Mouse (Mus musculus) left cerebral cortex, postnatal 25 days (tissue): Measurements from ENCODE around the gene Tmem189. TPM values are rescaled to one million over a fixed set of nuclear protein-coding genes. Genes with fewer than 3 reads are reported as not detected.

Experiments
- DNase-seq, 2 experiments: peaks; one replicate each; pipeline ENCODE4 v3.0.0; 2022; ENCODE audit warnings: low spot score in 2 of 2, mixed read lengths in 1 of 2
- intact Hi-C: fragments of 180-260 bp; cut with DNase I; formaldehyde crosslinking; loops from one replicate; pipeline ENCODE4 v1.15.1; 2025
- total RNA-seq, 2 experiments: library from RNA; stranded (reverse); gene quantifications; 2 replicates each; pipeline ENCODE4 v1.2.3; 2021

Tmem189 gene
- total RNA-seq, 2 experiments from 2014 or later: 49.7 to 54.0 TPM

- intact Hi-C loops: no loop called here
- no peak for DNase-seq
These were observed 14.8 kb upstream of the Tmem189 start for GRCm38 (mm10) chr2:167704409-167704808.

DNA sequence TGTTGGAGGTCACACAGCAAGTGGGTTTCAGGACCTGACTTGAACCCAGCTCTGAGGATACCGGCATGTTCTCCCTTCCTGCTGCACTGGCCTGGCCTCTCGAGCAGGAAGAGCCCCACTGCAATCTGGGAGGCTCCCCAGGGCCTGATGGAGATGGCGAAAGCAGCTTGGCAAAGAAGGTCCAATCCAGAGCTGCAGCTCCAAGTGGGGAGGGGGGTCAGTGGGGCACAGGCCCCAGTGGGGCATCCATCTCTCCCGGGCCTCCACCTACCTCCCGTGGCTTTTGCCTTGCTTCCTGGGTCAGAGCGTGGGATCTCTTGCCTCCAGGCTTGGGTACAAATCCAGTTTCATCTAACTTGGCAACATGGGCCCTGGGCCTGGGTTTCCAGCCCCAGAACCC is 12.5 kb upstream of the Tmem189 start:
- intact Hi-C loops: no loop called here
- no peak for DNase-seq

DNA sequence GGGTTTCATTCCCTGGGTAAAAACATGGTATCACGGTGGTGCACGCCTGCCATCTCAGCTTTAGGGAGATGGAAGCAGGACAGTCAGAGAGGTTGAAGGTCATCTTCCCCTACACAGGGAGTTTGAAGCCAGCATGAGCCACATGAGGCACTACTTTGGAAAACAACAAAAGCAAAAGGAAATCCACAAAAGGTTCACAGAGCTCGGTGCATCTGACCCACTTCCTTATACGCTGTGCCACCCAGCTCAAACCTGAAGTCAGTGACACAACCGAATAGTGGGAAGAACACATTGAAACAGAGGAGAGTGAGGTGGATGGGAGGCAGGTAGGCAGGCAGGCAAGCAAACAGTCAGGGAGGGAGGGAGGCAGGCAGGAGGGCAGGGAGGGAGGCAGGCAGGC is 11.8 kb upstream of the Tmem189 start:
- intact Hi-C loops: no loop called here
- DNase-seq: no peak

DNA sequence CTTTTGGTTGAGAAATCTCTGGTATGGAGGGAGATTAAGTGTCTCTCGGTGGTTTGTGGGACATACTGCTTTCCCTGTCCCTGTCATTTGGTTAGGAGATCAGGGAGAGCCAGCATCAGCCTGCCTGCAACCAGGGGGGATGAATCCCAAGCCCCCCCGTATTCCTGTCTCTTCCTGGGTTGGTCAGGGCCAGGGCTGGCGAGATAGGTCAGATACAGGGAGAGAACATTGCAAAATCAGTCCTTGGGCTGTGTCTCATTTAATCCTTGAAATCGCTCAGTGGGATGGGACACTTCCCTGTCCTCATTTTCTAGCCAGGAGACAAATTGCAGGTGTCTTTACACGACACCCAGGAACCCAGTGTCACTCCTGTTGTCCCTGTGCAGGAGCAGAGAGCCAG is 10.4 kb upstream of the Tmem189 start:
- DNase-seq: no peak
- intact Hi-C loops: no loop called here

DNA sequence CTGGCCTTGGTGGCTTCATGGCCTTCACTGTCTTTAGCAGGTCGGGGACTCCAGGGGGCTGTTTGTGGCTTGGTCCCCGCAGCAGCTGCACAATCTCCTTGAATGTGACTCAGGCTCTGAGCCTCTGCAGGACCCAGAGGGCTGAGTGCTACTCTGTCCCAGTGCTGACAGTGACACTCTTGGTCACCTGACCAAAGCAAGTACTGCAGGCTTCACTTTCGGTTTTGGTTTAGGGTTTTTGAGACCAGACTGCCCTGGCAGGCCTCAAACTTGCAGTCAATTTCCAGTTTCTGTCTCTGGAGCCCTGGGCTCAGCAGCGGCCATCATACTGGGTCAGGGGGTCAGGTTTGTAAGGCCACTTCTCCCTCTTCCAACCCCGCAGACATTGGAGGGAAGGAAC is 8.3 kb upstream of the Tmem189 start:
- DNase-seq: peak in 1 of 2 experiments; percentile 10
- intact Hi-C loops: no loop called here

DNA sequence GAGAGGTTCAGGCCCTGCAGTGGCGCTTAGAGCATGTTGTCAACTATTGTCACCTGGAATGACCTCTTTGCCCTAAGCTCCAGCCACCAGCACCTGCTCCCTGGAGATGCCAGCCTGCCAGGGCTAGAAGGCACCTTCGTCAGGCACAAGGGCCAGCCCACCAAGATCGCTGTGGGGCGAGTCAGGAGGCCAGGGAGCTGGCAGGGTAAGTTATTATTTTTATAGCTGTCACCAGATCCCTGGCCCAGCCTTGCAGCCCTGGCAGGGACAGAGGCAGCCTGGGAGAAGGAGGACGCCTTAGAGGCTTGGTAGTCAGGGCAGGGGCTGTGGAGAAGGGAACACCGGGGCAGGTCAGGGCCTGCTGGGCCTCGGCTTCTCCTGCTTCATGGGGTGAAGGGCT is 6.5 kb upstream of the Tmem189 start:
- intact Hi-C loops: no loop called here
- no peak for DNase-seq

DNA sequence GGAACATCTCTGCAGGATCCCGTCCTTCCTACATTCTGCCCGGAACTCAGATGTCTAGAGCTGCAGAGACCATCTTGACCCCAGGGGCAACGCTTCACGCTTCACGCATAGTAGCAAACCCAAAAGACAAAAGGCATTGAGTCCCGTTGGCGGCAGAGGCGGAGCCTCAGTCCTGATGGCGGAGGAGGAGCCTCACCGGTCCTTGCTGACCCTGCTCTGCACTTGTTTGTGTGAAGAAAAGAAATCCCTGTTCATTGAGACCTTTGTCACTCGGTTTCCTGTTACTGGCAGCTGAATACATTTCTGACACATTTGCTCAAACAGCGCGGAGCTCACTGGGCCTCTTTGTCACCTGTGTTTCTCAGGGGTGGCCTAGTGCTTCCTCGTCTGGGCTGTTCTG is 5.9 kb upstream of the Tmem189 start:
- intact Hi-C loops: no loop called here
- DNase-seq: no peak

DNA sequence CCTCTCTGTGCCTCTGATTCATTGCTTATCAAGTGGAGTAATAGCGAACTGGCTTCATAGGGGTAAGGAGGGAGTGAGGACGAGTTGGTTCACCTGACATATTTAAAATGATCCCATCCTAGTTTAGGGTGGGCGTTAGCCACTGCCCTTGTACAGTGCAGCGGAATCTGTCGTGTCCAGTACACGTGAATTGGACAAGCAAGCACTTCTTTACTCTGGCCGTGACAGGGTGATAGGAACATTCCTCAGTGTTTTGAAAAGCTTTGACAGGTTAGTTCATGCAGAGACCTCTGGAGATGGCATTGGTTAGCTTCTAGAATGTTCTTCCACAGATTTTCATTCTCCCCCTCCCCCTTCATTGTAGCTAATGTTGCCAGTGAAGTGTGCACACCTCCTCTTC is 5.3 kb upstream of the Tmem189 start:
- intact Hi-C loops: no loop called here
- no peak for DNase-seq

DNA sequence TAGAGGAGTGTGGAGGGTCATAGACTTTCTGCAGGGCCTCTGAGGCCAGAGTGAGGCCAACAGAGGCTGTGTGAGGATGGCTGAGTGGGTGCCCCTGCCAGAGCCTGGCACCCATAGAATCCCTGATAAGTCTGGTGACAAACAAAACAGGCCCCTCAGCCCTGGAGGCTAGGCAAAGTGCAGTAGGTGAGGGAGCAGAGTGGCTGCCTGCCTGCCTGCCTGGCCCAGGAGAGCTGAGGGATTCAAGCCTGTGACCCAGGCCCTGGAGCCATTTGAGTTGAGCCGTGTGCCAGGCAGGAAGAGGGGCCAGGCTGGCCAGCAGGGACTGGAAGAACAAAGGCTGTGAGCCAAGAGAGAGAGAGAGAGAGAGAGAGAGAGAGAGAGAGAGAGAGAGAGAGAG is 4.6 kb upstream of the Tmem189 start:
- intact Hi-C loops: no loop called here

GRCm38 (mm10) chr2:167693540-167693939 is 3.9 kb upstream of the Tmem189 start:
- intact Hi-C loops: no loop called here
- DNase-seq: no peak

More for the DNA sequence above, 4.6 kb upstream of the Tmem189 start:
- no peak for DNase-seq

- intact Hi-C loops: no loop called here
- no peak for DNase-seq
These were observed 3.2 kb upstream of the Tmem189 start for GRCm38 (mm10) chr2:167692831-167693230.

DNA sequence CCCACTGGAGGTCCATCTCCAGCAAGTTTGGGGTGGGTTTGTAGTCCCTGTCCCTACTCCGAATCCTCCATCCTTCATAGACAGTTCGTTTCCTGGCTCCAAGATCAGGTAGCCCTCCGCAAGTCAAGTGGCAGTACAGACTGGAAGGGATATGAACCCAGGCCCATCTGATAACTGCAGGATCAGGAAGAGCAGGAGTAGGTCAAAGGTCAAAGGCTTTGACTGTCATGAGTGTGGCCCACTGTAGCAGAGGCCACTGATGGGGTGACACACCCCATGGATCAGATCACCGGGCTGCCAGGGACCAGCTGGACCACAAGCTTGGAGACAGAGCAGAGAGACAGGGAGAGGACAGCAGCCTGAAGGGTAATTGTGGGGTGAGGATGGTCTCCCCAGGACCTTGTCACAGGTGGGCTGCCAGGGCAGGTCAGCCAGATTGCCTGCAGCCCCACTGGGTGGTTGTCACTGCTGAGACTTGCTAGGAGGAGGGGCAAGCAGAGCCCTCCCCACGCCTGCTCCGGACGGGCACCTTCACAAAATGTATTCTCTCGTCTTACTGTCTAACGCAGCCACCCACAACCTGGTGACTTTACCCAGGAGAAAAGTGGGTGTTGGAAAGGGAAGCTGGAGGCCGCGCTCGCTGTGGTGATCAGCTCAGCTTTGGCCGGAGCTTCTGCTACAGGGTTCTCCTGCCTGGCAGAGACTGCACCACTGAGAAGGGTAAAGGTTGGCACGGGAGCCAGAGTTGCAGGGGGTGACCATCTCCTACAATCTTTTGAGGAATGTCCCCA is 2.4 kb upstream of the Tmem189 start:
- peak in 1 of 2 experiments; percentile 75 for DNase-seq
- intact Hi-C loops: loop anchor here (2.0 kb wide), 1 partner anchor 91 kb away; no protein-coding TSS in a partner anchor

DNA sequence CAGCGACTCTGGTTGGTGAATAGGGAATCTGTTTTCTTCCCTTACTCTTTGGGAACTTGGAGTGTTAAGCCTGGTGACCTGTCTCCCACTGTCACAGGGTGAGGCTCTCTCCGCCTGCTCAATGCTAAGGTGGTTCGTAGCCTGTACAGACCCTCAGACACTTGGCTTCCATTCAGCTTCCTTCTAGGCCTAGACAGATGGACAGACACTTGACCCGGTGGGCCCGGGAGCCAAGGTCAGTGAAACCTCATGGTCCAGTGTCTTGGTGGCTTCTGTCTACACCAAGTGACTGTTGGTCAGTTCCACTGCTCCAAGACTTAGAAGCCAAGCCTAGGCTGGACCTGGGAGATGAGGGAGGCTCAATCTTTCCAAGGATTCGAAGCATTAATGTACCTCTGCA is 1.8 kb upstream of the Tmem189 start:
- no peak for DNase-seq
- intact Hi-C loops: loop anchor here (2.0 kb wide), 1 partner anchor 91 kb away; no protein-coding TSS in a partner anchor

DNA sequence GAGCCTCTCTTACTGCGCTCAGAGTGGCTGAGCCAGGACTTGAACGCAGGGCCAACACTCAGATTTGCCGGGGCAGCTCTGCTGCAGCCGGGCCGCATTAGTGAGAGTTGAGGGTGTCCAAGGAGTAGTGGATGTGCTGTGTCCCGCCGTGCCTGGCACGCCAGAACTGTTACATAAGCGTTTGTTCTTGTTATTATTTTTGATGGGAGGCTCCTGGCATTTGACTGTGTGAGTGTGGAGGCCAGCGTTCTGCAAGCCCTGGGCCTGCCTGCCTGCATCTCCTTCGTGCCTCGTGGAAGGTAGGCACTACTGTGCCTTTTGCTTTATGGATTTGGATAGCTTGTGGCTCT is 1.3 kb upstream of the Tmem189 start:
- peak in 1 of 2 experiments; percentile 18 for DNase-seq
- intact Hi-C loops: loop anchor here (2.0 kb wide), 1 partner anchor 92 kb away; no protein-coding TSS in a partner anchor

- peak; percentile 52 to 58 for DNase-seq
- intact Hi-C loops: loop anchor here (2.0 kb wide), 1 partner anchor 92 kb away; no protein-coding TSS in a partner anchor
These were observed 768 bp upstream of the Tmem189 start for GRCm38 (mm10) chr2:167690219-167690961.

GRCm38 (mm10) chr2:167688498-167689451 is 847 bp downstream of the Tmem189 start, which contains the start of gene Cebpb:
Gene Cebpb (plus strand): TSS chr2:167688915.
- peak; percentile 79 to 87 for DNase-seq
- intact Hi-C loops: loop anchor here (5.0 kb wide), 2 partner anchors 329 to 409 kb away; no protein-coding TSS in a partner anchor

DNA sequence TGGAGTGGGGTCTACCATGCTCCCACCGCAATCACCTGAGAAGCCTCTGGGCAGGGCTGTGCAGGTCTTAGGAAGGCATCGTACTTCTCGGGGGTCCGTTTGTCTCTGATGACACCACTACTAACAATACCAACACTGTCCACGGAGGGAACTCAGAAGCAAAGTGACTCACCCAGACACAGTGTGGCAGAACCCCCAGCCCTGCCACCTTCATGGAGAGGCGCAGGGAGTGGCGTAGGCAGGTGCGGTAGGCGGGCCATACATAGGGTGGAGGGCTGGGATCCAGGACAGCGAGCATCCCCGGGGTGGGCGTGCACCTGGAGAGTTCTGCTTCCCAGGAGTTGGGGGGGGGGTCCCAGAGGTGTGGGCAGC is 1.5 kb downstream of the Tmem189 start:
- intact Hi-C loops: loop anchor here (5.0 kb wide), 2 partner anchors 329 to 409 kb away; no protein-coding TSS in a partner anchor
- DNase-seq: peak in 1 of 2 experiments; percentile 34

- DNase-seq: no peak
- intact Hi-C loops: loop anchor here (5.0 kb wide), 2 partner anchors 330 to 410 kb away; no protein-coding TSS in a partner anchor
These were observed 1.9 kb downstream of the Tmem189 start for GRCm38 (mm10) chr2:167687651-167688101.

DNA sequence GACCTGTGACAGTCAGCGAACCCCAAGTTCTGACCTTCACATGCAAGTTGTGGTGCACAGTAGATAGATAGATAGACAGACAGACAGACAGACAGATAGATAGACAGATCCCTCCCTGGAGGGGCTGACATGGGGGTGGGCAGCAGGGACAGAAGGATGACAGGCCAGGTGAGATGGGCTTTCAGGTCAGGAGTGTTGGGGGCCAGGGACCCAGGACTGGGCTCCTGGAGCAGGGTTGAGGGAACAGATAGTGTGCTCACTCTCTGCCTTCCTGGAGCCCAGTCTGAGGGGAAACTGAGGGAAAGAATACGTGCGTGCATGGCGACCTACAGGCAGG is 2.4 kb downstream of the Tmem189 start:
- no peak for DNase-seq
- intact Hi-C loops: loop anchor here (5.0 kb wide), 2 partner anchors 330 to 410 kb away; no protein-coding TSS in a partner anchor
